Mouse (Mus musculus): Measurements from ENCODE around the gene Map3k7.

- no peak for TF ChIP-seq POLR2A (IDR thresholded peaks at IDR 0.05; ENCODE audit: borderline replicate concordance, control insufficient read depth, low read depth, low read length)
- no peak for TF ChIP-seq CTCF (IDR thresholded peaks at IDR 0.05; ENCODE audit: control insufficient read depth, insufficient read depth, low read length)
Measured at GRCm38 (mm10) chr4:31918717-31919116, 45.2 kb upstream of the Map3k7 start.

Data from bone marrow, adult 2 months (tissue).